Mouse (Mus musculus) heart, adult 2 months (tissue): Measurements from ENCODE around the gene Vwa5b1. TPM values are rescaled to one million over a fixed set of nuclear protein-coding genes. Genes with fewer than 3 reads are reported as not detected.

Source experiments
- DNase-seq, 2 experiments: peaks; one replicate each; pipeline ENCODE4 v3.0.0; 2021
- H3K27ac ChIP-seq: fragments of 200-600 bp; 2 replicates; pipeline ENCODE4 v1.8.1; 2022
- H3K27me3 ChIP-seq: fragments of 200-500 bp; 2 replicates; pipeline ENCODE4 v1.6.1; 2012; ENCODE audit warnings: mild to moderate bottlenecking, low read length, inconsistent platforms, mixed read lengths; ENCODE audit not compliant: control insufficient read depth, insufficient read depth
- H3K36me3 ChIP-seq: fragments of 200-500 bp; 2 replicates; pipeline ENCODE4 v1.6.1; 2012; ENCODE audit warnings: low read length, inconsistent platforms; ENCODE audit not compliant: control insufficient read depth, insufficient read depth
- H3K4me1 ChIP-seq: fragments of 200-500 bp; 2 replicates; pipeline ENCODE4 v1.6.1; 2011; ENCODE audit warnings: low read length; ENCODE audit not compliant: control insufficient read depth, insufficient read depth
- H3K4me3 ChIP-seq: fragments of 200-600 bp; 2 replicates; pipeline ENCODE4 v1.8.1; 2022
- H3K79me2 ChIP-seq: fragments of 200-500 bp; replicated peaks from 2 replicates; pipeline ENCODE4 v1.6.1; 2012; ENCODE audit warnings: mild to moderate bottlenecking, inconsistent platforms, low read length, moderate library complexity, mixed read lengths; ENCODE audit not compliant: control insufficient read depth, insufficient read depth
- H3K9ac ChIP-seq: fragments of 200-500 bp; 2 replicates; pipeline ENCODE4 v1.6.1; 2012; ENCODE audit warnings: low read depth, mild to moderate bottlenecking, control low read depth, inconsistent platforms, low read length, mixed read lengths
- CTCF ChIP-seq: fragments of 200-600 bp; IDR thresholded peaks from 2 replicates; pipeline ENCODE4 v1.8.1; 2022; ENCODE audit warnings: antibody characterized with exemption, mild to moderate bottlenecking, moderate library complexity
- EP300 ChIP-seq: fragments of 200-500 bp; IDR thresholded peaks from 2 replicates; pipeline ENCODE4 v1.6.1; 2011; ENCODE audit warnings: low read depth, low read length, control low read depth; ENCODE audit not compliant: insufficient read depth
- POLR2A ChIP-seq: fragments of 200-500 bp; IDR thresholded peaks from 2 replicates; pipeline ENCODE4 v1.6.1; 2011; ENCODE audit warnings: mild to moderate bottlenecking, low read depth, low read length, control low read depth; ENCODE audit not compliant: insufficient read depth
- WGBS: fragments of 180-500 bp; shearing (Covaris S2); methylation state at CpG from one replicate; pipeline ENCODE4 v1.1.7; 2018; 5-methylcytosine and 5-hydroxymethylcytosine counted together
- intact Hi-C: fragments of 180-260 bp; cut with DNase I; formaldehyde crosslinking; loops from one replicate; pipeline ENCODE4 v1.15.1; 2025
- polyA plus RNA-seq: library from polyadenylated mRNA; depleted of rRNA; stranded (reverse); fragments of >200 nt; gene quantifications from 2 replicates; pipeline ENCODE4 v1.2.3, GENCODE M21; 2012
- total RNA-seq, 2 experiments: library from RNA; stranded (reverse); gene quantifications; 2 replicates each; pipeline ENCODE4 v1.2.3; 2021

Gene Vwa5b1
- total and polyA plus RNA-seq, 3 experiments: not detected

- no peak overlapping the region for H3K4me3 ChIP-seq
- 17% methylated on average over 10 of the region's 10 CpGs for WGBS
- no peak overlapping the region for H3K9ac ChIP-seq
- H3K79me2 ChIP-seq: no peaks in the 10 kb centered on the region
- TF ChIP-seq POLR2A (no peak), EP300 (no peak), CTCF (no peak)
- H3K36me3 ChIP-seq: no peaks in the 10 kb centered on the region
- intact Hi-C loops: no loop called here
- no peak overlapping the region for H3K27ac ChIP-seq
- no peak for DNase-seq
- no peaks in the 10 kb centered on the region for H3K4me1 ChIP-seq
- no peaks in the 10 kb centered on the region; the same call in none of the 2 replicates for H3K27me3 ChIP-seq
Observed at GRCm38 (mm10) chr4:138547556-138547955, 88.1 kb downstream of the Vwa5b1 start.

GRCm38 (mm10) chr4:138547041-138547440 is 88.6 kb downstream of the Vwa5b1 start:
- no peak overlapping the region for H3K9ac ChIP-seq
- no peak for DNase-seq
- H3K36me3 ChIP-seq: no peaks in the 10 kb centered on the region
- no peak overlapping the region for H3K4me3 ChIP-seq
- H3K27ac ChIP-seq: no peak overlapping the region
- H3K4me1 ChIP-seq: no peaks in the 10 kb centered on the region
- no peak for TF ChIP-seq POLR2A
- peak; percentile 55 for TF ChIP-seq CTCF
- 51% methylated on average over 6 of the region's 6 CpGs for WGBS
- H3K27me3 ChIP-seq: no peaks in the 10 kb centered on the region; the same call in none of the 2 replicates
- intact Hi-C loops: no loop called here
- no peaks in the 10 kb centered on the region for H3K79me2 ChIP-seq

- WGBS: 68% methylated on average over 11 of the region's 11 CpGs
- Histone ChIP-seq H3K79me2 (no peaks in the 10 kb centered on the region), H3K4me1 (no peaks in the 10 kb centered on the region), H3K27me3 (no peaks in the 10 kb centered on the region; the same call in none of the 2 replicates), H3K9ac (no peak overlapping the region), H3K36me3 (no peaks in the 10 kb centered on the region), H3K27ac (no peak overlapping the region), H3K4me3 (no peak overlapping the region)
- DNase-seq: no peak
- intact Hi-C loops: no loop called here
- TF ChIP-seq POLR2A (no peak), EP300 (no peak), CTCF (no peak)
Observed at GRCm38 (mm10) chr4:138546241-138546640, 89.4 kb downstream of the Vwa5b1 start.

- peak; percentile 67 to 68 for DNase-seq
- Histone ChIP-seq H3K79me2 (no peaks in the 10 kb centered on the region), H3K9ac (no peak overlapping the region), H3K4me3 (no peak overlapping the region), H3K4me1 (no peaks in the 10 kb centered on the region), H3K27ac (no peak overlapping the region), H3K36me3 (no peaks in the 10 kb centered on the region), H3K27me3 (no peaks in the 10 kb centered on the region; the same call in 1 of the 2 replicates)
- intact Hi-C loops: no loop called here
- 39% methylated on average over 12 of the region's 12 CpGs for WGBS
- TF ChIP-seq CTCF (no peak), POLR2A (no peak)
Observed at GRCm38 (mm10) chr4:138543177-138543576, 92.5 kb downstream of the Vwa5b1 start.

- Histone ChIP-seq H3K79me2 (no peaks in the 10 kb centered on the region), H3K4me1 (no peaks in the 10 kb centered on the region), H3K36me3 (no peaks in the 10 kb centered on the region), H3K27ac (no peak overlapping the region), H3K9ac (no peak overlapping the region), H3K27me3 (no peaks in the 10 kb centered on the region), H3K4me3 (no peak overlapping the region)
- TF ChIP-seq EP300 (no peak), POLR2A (no peak), CTCF (no peak)
- no peak for DNase-seq
- 50% methylated on average over 4 of the region's 4 CpGs for WGBS
- intact Hi-C loops: no loop called here
Observed at GRCm38 (mm10) chr4:138538084-138538449, 97.6 kb downstream of the Vwa5b1 start.

- TF ChIP-seq POLR2A: no peak
- TF ChIP-seq CTCF: no peak
- TF ChIP-seq EP300: no peak
- no peak overlapping the region for H3K27ac ChIP-seq
- WGBS: 34% methylated on average over 10 of the region's 10 CpGs
- H3K4me1 ChIP-seq: no peaks in the 10 kb centered on the region
- H3K9ac ChIP-seq: no peak overlapping the region
- no peaks in the 10 kb centered on the region for H3K79me2 ChIP-seq
- H3K4me3 ChIP-seq: no peak overlapping the region
- no peak for DNase-seq
- no peaks in the 10 kb centered on the region for H3K27me3 ChIP-seq
- intact Hi-C loops: no loop called here
- no peaks in the 10 kb centered on the region for H3K36me3 ChIP-seq
Observed at GRCm38 (mm10) chr4:138537210-138538083, 98.2 kb downstream of the Vwa5b1 start.
